Comparison of ENCODE assay signal across 7 mouse cellular contexts in genomic region chr7:75118022-75118673, GRCm38 (mm10).
DNase-seq lines count a peak whose midpoint lies in the region; ATAC-seq and TF ChIP-seq lines count a peak whose summit lies in the region.

No protein-coding gene starts in this region.

- 37% methylated on average over 7 of the region's 7 CpGs for WGBS in embryonic facial prominence, embryonic 14.5 days
- 41% methylated on average over 7 of the region's 7 CpGs for WGBS in hindbrain, embryonic 13.5 days
- WGBS in limb, embryonic 11.5 days: 53% methylated on average over 7 of the region's 7 CpGs
- 47% methylated on average over 7 of the region's 7 CpGs for WGBS in midbrain, embryonic 13.5 days

- DNase-seq in 416B (ENCODE audit: low read depth) (peak; percentile 74), CH12.LX (ENCODE audit: extremely low read depth) (peak; percentile 64)
- peak; percentile 82 for DNase-seq in embryonic facial prominence, embryonic 14.5 days (ENCODE audit: low spot score)
- DNase-seq in limb, embryonic 11.5 days (ENCODE audit: low spot score): peak; percentile 45
- DNase-seq in yolk sac, embryonic 10.5 days (ENCODE audit: low spot score): peak; percentile 6

- no peaks in the 10 kb centered on the region for H3K9me3 ChIP-seq in CH12.LX (replicated peaks; ENCODE audit: low read length)
- no peaks in the 10 kb centered on the region for H3K9me3 ChIP-seq in embryonic facial prominence, embryonic 14.5 days (ENCODE audit: control insufficient read depth, low read length)
- no peaks in the 10 kb centered on the region for H3K9me3 ChIP-seq in hindbrain, embryonic 13.5 days
- H3K9me3 ChIP-seq in limb, embryonic 11.5 days (ENCODE audit: control insufficient read depth, low read length): no peaks in the 10 kb centered on the region
- H3K9me3 ChIP-seq in midbrain, embryonic 13.5 days: no peaks in the 10 kb centered on the region

- H3K4me3 ChIP-seq in CH12.LX (replicated peaks in 1 of 3; ENCODE audit: low read depth in 2 of 3, low read length in 2 of 3, poor library complexity in 1 of 3): peak overlapping the region in 1 of 3 experiments; percentile 14
- H3K4me3 ChIP-seq in embryonic facial prominence, embryonic 14.5 days (ENCODE audit: low read depth, low read length): peak overlapping the region; percentile 32
- peak overlapping the region; percentile 30 for H3K4me3 ChIP-seq in hindbrain, embryonic 13.5 days
- H3K4me3 ChIP-seq in limb, embryonic 11.5 days (ENCODE audit: low read depth, low read length): no peak overlapping the region
- peak overlapping the region; percentile 28 for H3K4me3 ChIP-seq in midbrain, embryonic 13.5 days (replicated peaks)

- peaks cover 0 to 6% of the 10 kb centered on the region in 2 experiments; a peak in 2 of 4 replicates for H3K4me1 ChIP-seq in CH12.LX (ENCODE audit: control insufficient read depth in 1 of 2, insufficient read depth in 2 of 2)
- H3K4me1 ChIP-seq in embryonic facial prominence, embryonic 14.5 days (ENCODE audit: control insufficient read depth, insufficient read depth, low read length): no peaks in the 10 kb centered on the region
- H3K4me1 ChIP-seq in hindbrain, embryonic 13.5 days (replicated peaks): peaks cover 14% of the 10 kb centered on the region
- H3K4me1 ChIP-seq in limb, embryonic 11.5 days (ENCODE audit: control insufficient read depth, insufficient read depth, low read length): no peaks in the 10 kb centered on the region
- peaks cover 3% of the 10 kb centered on the region; the same call in 1 of the 2 replicates for H3K4me1 ChIP-seq in midbrain, embryonic 13.5 days (replicated peaks)

- H3K9ac ChIP-seq in CH12.LX (ENCODE audit: insufficient read depth, low read depth): no peak overlapping the region
- 0 out of 2 replicates have a peak overlapping the region, but pooled peaks have one; percentile 5 for H3K9ac ChIP-seq in embryonic facial prominence, embryonic 14.5 days (ENCODE audit: low read depth, low read length)
- 0 out of 2 replicates have a peak overlapping the region, but pooled peaks have one; percentile 53 for H3K9ac ChIP-seq in hindbrain, embryonic 13.5 days
- no peak overlapping the region for H3K9ac ChIP-seq in limb, embryonic 11.5 days (ENCODE audit: low read length)
- peak overlapping the region; percentile 37; the same call in 1 of the 2 replicates for H3K9ac ChIP-seq in midbrain, embryonic 13.5 days (replicated peaks)

- no peak for TF ChIP-seq RAD21 in CH12.LX (IDR thresholded peaks at IDR 0.05; ENCODE audit: low read depth, low read length)

- TF ChIP-seq EP300 in CH12.LX (IDR thresholded peaks at IDR 0.05; ENCODE audit: low read length): no peak

- no peaks in the 10 kb centered on the region for H3K36me3 ChIP-seq in CH12.LX (replicated peaks in 1 of 2; ENCODE audit: control insufficient read depth in 1 of 2, insufficient read depth in 1 of 2, low read length in 1 of 2)
- H3K36me3 ChIP-seq in embryonic facial prominence, embryonic 14.5 days (ENCODE audit: control insufficient read depth, insufficient read depth, low read length): no peaks in the 10 kb centered on the region
- no peaks in the 10 kb centered on the region for H3K36me3 ChIP-seq in hindbrain, embryonic 13.5 days
- no peaks in the 10 kb centered on the region for H3K36me3 ChIP-seq in limb, embryonic 11.5 days (ENCODE audit: control insufficient read depth, insufficient read depth, low read length)
- H3K36me3 ChIP-seq in midbrain, embryonic 13.5 days: no peaks in the 10 kb centered on the region

- in situ Hi-C loops in CH12.LX (cut with MboI; ENCODE audit: low pct_ligation_motif_present, low pct_unique_long_range_greater_than_20kb, low sequenced_read_pairs): no loop called here

- TF ChIP-seq CTCF in CH12.LX (conservative IDR thresholded peaks at IDR 0.05 in 1 of 2, IDR thresholded peaks at IDR 0.05 in 1 of 2; ENCODE audit: low read depth in 2 of 2, low read length in 2 of 2): no peak

- ATAC-seq in embryonic facial prominence, embryonic 14.5 days (ENCODE audit: low read depth): peak; percentile 88
- ATAC-seq in hindbrain, embryonic 13.5 days (ENCODE audit: low FRiP score): peak; percentile 81
- peak; percentile 62; the same call in 1 of the 2 replicates for ATAC-seq in limb, embryonic 11.5 days (ENCODE audit: insufficient number of reproducible peaks, low FRiP score, low TSS enrichment, low read depth)
- ATAC-seq in midbrain, embryonic 13.5 days: peak; percentile 85

- H3K27ac ChIP-seq in CH12.LX (ENCODE audit: insufficient read depth, low read depth): no peak overlapping the region
- no peak overlapping the region for H3K27ac ChIP-seq in embryonic facial prominence, embryonic 14.5 days (replicated peaks; ENCODE audit: low read depth, low read length)
- H3K27ac ChIP-seq in hindbrain, embryonic 13.5 days: peak overlapping the region; percentile 67
- H3K27ac ChIP-seq in limb, embryonic 11.5 days (replicated peaks; ENCODE audit: low read depth, low read length): no peak overlapping the region
- H3K27ac ChIP-seq in midbrain, embryonic 13.5 days: 0 out of 2 replicates have a peak overlapping the region, but pooled peaks have one; percentile 11

- peaks cover 19% of the 10 kb centered on the region for H3K27me3 ChIP-seq in CH12.LX (replicated peaks)
- H3K27me3 ChIP-seq in embryonic facial prominence, embryonic 14.5 days (replicated peaks; ENCODE audit: control insufficient read depth, insufficient read depth, low read length): no peaks in the 10 kb centered on the region
- H3K27me3 ChIP-seq in hindbrain, embryonic 13.5 days: no peaks in the 10 kb centered on the region
- H3K27me3 ChIP-seq in limb, embryonic 11.5 days (ENCODE audit: control insufficient read depth, insufficient read depth, low read length): no peaks in the 10 kb centered on the region
- no peaks in the 10 kb centered on the region for H3K27me3 ChIP-seq in midbrain, embryonic 13.5 days

- no peaks in the 10 kb centered on the region for H3K79me2 ChIP-seq in CH12.LX (replicated peaks; ENCODE audit: control insufficient read depth, extremely low read depth, insufficient read depth, poor library complexity, severe bottlenecking)

- H3K4me2 ChIP-seq in CH12.LX (ENCODE audit: insufficient read depth, low read depth, poor library complexity, severe bottlenecking): peak overlapping the region; percentile 94
- peak overlapping the region; percentile 51 for H3K4me2 ChIP-seq in embryonic facial prominence, embryonic 14.5 days (ENCODE audit: low read depth, low read length)
- peak overlapping the region; percentile 55 for H3K4me2 ChIP-seq in hindbrain, embryonic 13.5 days
- peak overlapping the region; percentile 22; the same call in 1 of the 2 replicates for H3K4me2 ChIP-seq in limb, embryonic 11.5 days (ENCODE audit: low read depth, severe bottlenecking)
- peak overlapping the region; percentile 46 for H3K4me2 ChIP-seq in midbrain, embryonic 13.5 days (replicated peaks)

- 0 out of 2 replicates have a peak, but pooled peaks have one; percentile 19 for TF ChIP-seq POLR2A in CH12.LX (IDR thresholded peaks at IDR 0.05; ENCODE audit: low read depth, low read length)

- dilution Hi-C loops in CH12.LX (cut with MboI; ENCODE audit: extremely low pct_ligation_motif_present, extremely low pct_unique_long_range_greater_than_20kb, low sequenced_read_pairs): no loop called here

TF ChIP-seq in CH12.LX, 34 proteins besides CTCF, POLR2A, EP300 and RAD21:
- TF ChIP-seq MXI1 (IDR thresholded peaks at IDR 0.05; ENCODE audit: low read depth, low read length) (no peak), KAT2A (IDR thresholded peaks at IDR 0.05; ENCODE audit: insufficient replicate concordance, low read length) (peak; percentile 86; the same call in 1 of the 2 replicates), USF1 (IDR thresholded peaks at IDR 0.05; ENCODE audit: low read depth, low read length) (peak; percentile 82), USF2 (conservative IDR thresholded peaks at IDR 0.05; ENCODE audit: low read depth, low read length) (peak; percentile 64), ZNF384 (IDR thresholded peaks at IDR 0.05; ENCODE audit: low read depth, low read length) (no peak), GABPA (IDR thresholded peaks at IDR 0.05; ENCODE audit: insufficient replicate concordance, low read depth, low read length) (peak; percentile 22; the same call in 1 of the 2 replicates), UBTF (IDR thresholded peaks at IDR 0.05; ENCODE audit: low read depth, low read length) (no peak), HCFC1 (IDR thresholded peaks at IDR 0.05; ENCODE audit: low read depth, low read length) (peak; percentile 98), E2F4 (IDR thresholded peaks at IDR 0.05; ENCODE audit: insufficient replicate concordance, low read depth, low read length) (no peak), JUN (IDR thresholded peaks at IDR 0.05; ENCODE audit: insufficient read depth, low read depth, low read length) (no peak), ELF1 (IDR thresholded peaks at IDR 0.05; ENCODE audit: low read depth, low read length) (peak; percentile 79)

Comparison
In these comparisons a context has a peak if more than half of its experiments do, and no peak if none do; other contexts are left out.
1. DNase-seq: peak in every context shown above with its lines; median percentile 82 in embryonic facial prominence, embryonic 14.5 days; 74 in 416B; 64 in CH12.LX; 45 in limb, embryonic 11.5 days; 6 in yolk sac, embryonic 10.5 days.
2. H3K27ac ChIP-seq: peak in hindbrain, embryonic 13.5 days (single experiment) and midbrain, embryonic 13.5 days (single experiment); none in CH12.LX (single experiment), embryonic facial prominence, embryonic 14.5 days (single experiment) and limb, embryonic 11.5 days (single experiment).
3. H3K4me2 ChIP-seq: peak in every context shown above with its lines; median percentile 94 in CH12.LX; 55 in hindbrain, embryonic 13.5 days; 51 in embryonic facial prominence, embryonic 14.5 days; 46 in midbrain, embryonic 13.5 days; 22 in limb, embryonic 11.5 days.
4. H3K9ac ChIP-seq: peak in embryonic facial prominence, embryonic 14.5 days (single experiment), hindbrain, embryonic 13.5 days (single experiment) and midbrain, embryonic 13.5 days (single experiment); none in CH12.LX (single experiment) and limb, embryonic 11.5 days (single experiment).
5. Peak in every context shown above with its lines, with median percentiles within 50 percentile points of each other: ATAC-seq.